Mouse (Mus musculus) small intestine, adult 2 months (tissue): Measurements from ENCODE around the gene Acsbg1. TPM values are rescaled to one million over a fixed set of nuclear protein-coding genes. Genes with fewer than 3 reads are reported as not detected.

Experiments used
- H3K27ac ChIP-seq: fragments of 200-500 bp; 2 replicates; pipeline ENCODE4 v1.5.1; 2012; ENCODE audit warnings: low read depth, low read length, control low read depth, inconsistent platforms; ENCODE audit not compliant: insufficient read depth
- H3K27me3 ChIP-seq: fragments of 200-500 bp; 2 replicates; pipeline ENCODE4 v1.6.1; 2012; ENCODE audit warnings: mild to moderate bottlenecking, moderate library complexity, low read length, inconsistent platforms; ENCODE audit not compliant: control insufficient read depth, insufficient read depth
- H3K36me3 ChIP-seq: fragments of 200-500 bp; 2 replicates; pipeline ENCODE4 v1.6.1; 2012; ENCODE audit warnings: mild to moderate bottlenecking, low read length, control low read depth, inconsistent platforms; ENCODE audit not compliant: control insufficient read depth, insufficient read depth
- H3K4me1 ChIP-seq: fragments of 200-500 bp; 2 replicates; pipeline ENCODE4 v1.6.1; 2012; ENCODE audit warnings: low read length, inconsistent platforms, mixed read lengths; ENCODE audit not compliant: control insufficient read depth, insufficient read depth, insufficient read length
- H3K4me3 ChIP-seq: fragments of 200-500 bp; 2 replicates; pipeline ENCODE4 v1.5.1; 2012; ENCODE audit warnings: low read depth, mild to moderate bottlenecking, control low read depth, inconsistent platforms, low read length, moderate library complexity
- CTCF ChIP-seq: fragments of 200-500 bp; IDR thresholded peaks from 2 replicates; pipeline ENCODE4 v1.5.1; 2012; ENCODE audit warnings: low read depth, mild to moderate bottlenecking, control low read depth, inconsistent platforms, low read length, moderate library complexity, mixed read lengths; ENCODE audit not compliant: insufficient replicate concordance, insufficient read length; ENCODE audit errors: extremely low read depth
- POLR2A ChIP-seq: fragments of 200-500 bp; IDR thresholded peaks from 2 replicates; pipeline ENCODE4 v1.6.1; 2012; ENCODE audit warnings: low read depth, mild to moderate bottlenecking, control low read depth, inconsistent platforms, low read length, moderate library complexity
- WGBS: fragments of 180-500 bp; shearing (Covaris S2); methylation state at CpG from one replicate; pipeline ENCODE4 v1.1.7; 2018; 5-methylcytosine and 5-hydroxymethylcytosine counted together
- polyA plus RNA-seq: library from polyadenylated mRNA; depleted of rRNA; stranded (reverse); fragments of >200 nt; gene quantifications from 2 replicates; pipeline ENCODE4 v1.2.3, GENCODE M21; 2012

Gene Acsbg1
- polyA plus RNA-seq, 1 experiment = 1.9 TPM

- Histone ChIP-seq H3K27me3 (no peaks in the 10 kb centered on the region), H3K4me3 (no peak overlapping the region), H3K4me1 (no peaks in the 10 kb centered on the region), H3K36me3 (no peaks in the 10 kb centered on the region), H3K27ac (no peak overlapping the region)
- WGBS = 49% methylated on average over 14 of the region's 14 CpGs
- no peak for TF ChIP-seq POLR2A
- TF ChIP-seq CTCF = no peak
Measured at GRCm38 (mm10) chr9:54687246-54688236, 25.9 kb upstream of the Acsbg1 start.

- H3K4me1 ChIP-seq = no peaks in the 10 kb centered on the region
- 82% methylated on average over 7 of the region's 7 CpGs for WGBS
- no peaks in the 10 kb centered on the region for H3K27me3 ChIP-seq
- H3K36me3 ChIP-seq = no peaks in the 10 kb centered on the region
- no peak overlapping the region for H3K27ac ChIP-seq
- no peak for TF ChIP-seq POLR2A
- no peak for TF ChIP-seq CTCF
- no peak overlapping the region for H3K4me3 ChIP-seq
Measured at GRCm38 (mm10) chr9:54683814-54684605, 22.3 kb upstream of the Acsbg1 start.

GRCm38 (mm10) chr9:54682846-54683245 lies 21.2 kb upstream of the Acsbg1 start:
- 16% methylated on average over 4 of the region's 4 CpGs for WGBS
- TF ChIP-seq CTCF (no peak), POLR2A (no peak)
- Histone ChIP-seq H3K27me3 (no peaks in the 10 kb centered on the region), H3K4me3 (no peak overlapping the region), H3K4me1 (no peaks in the 10 kb centered on the region), H3K27ac (no peak overlapping the region), H3K36me3 (no peaks in the 10 kb centered on the region)

- Histone ChIP-seq H3K27ac (no peak overlapping the region), H3K27me3 (no peaks in the 10 kb centered on the region), H3K4me1 (no peaks in the 10 kb centered on the region), H3K36me3 (no peaks in the 10 kb centered on the region), H3K4me3 (peak overlapping the region; percentile 49)
- 3% methylated on average over 14 of the region's 14 CpGs for WGBS
- TF ChIP-seq POLR2A (no peak), CTCF (peak; percentile 82; the same call in 1 of the 2 replicates)
Measured at GRCm38 (mm10) chr9:54676531-54676986, 14.9 kb upstream of the Acsbg1 start.

- no peak overlapping the region for H3K27ac ChIP-seq
- WGBS = 85% methylated on average over 13 of the region's 13 CpGs
- no peaks in the 10 kb centered on the region for H3K4me1 ChIP-seq
- H3K4me3 ChIP-seq = no peak overlapping the region
- no peaks in the 10 kb centered on the region for H3K27me3 ChIP-seq
- no peaks in the 10 kb centered on the region for H3K36me3 ChIP-seq
- no peak for TF ChIP-seq CTCF
- no peak for TF ChIP-seq POLR2A
Measured at GRCm38 (mm10) chr9:54673887-54674286, 12.2 kb upstream of the Acsbg1 start.

- Histone ChIP-seq H3K27me3 (no peaks in the 10 kb centered on the region), H3K4me1 (no peaks in the 10 kb centered on the region), H3K4me3 (no peak overlapping the region), H3K36me3 (no peaks in the 10 kb centered on the region), H3K27ac (no peak overlapping the region)
- no peak for TF ChIP-seq CTCF
- TF ChIP-seq POLR2A = no peak
- 86% methylated on average over 3 of the region's 3 CpGs for WGBS
Measured at GRCm38 (mm10) chr9:54671962-54672361, 10.3 kb upstream of the Acsbg1 start.

GRCm38 (mm10) chr9:54668455-54668854 lies 6.8 kb upstream of the Acsbg1 start:
- no peaks in the 10 kb centered on the region for H3K4me1 ChIP-seq
- no peaks in the 10 kb centered on the region for H3K36me3 ChIP-seq
- 40% methylated on average over 4 of the region's 4 CpGs for WGBS
- H3K4me3 ChIP-seq = no peak overlapping the region
- no peak overlapping the region for H3K27ac ChIP-seq
- H3K27me3 ChIP-seq = no peaks in the 10 kb centered on the region
- TF ChIP-seq POLR2A (no peak), CTCF (no peak)
